Mouse (Mus musculus) heart, embryonic 15.5 days (tissue): ENCODE results near the gene Rrn3. TPM values are rescaled to one million over a fixed set of nuclear protein-coding genes. Genes with fewer than 3 reads are reported as not detected.
"Not testable (repeated sequence)": the region's sequence is repeated elsewhere in the genome, so short reads cannot be mapped to it uniquely, and the experiment has no call there.

Experiments
- ATAC-seq: fragments of 200-750 bp; cut with Nextera tagmentation; replicated peaks from 2 replicates; pipeline ENCODE4 v1.8.0; 2017; ENCODE audit warnings: low read depth, moderate TSS enrichment; ENCODE audit not compliant: insufficient number of reproducible peaks, insufficient read depth, low FRiP score
- H3K27ac ChIP-seq: fragments of 300-500 bp; sonication (generic); 2 replicates; pipeline ENCODE4 v1.5.1; 2015; ENCODE audit warnings: mild to moderate bottlenecking, inconsistent platforms
- H3K27me3 ChIP-seq: fragments of 300-500 bp; sonication (generic); 2 replicates; pipeline ENCODE4 v1.6.1; 2015; ENCODE audit warnings: inconsistent platforms
- H3K36me3 ChIP-seq: fragments of 300-500 bp; sonication (generic); 2 replicates; pipeline ENCODE4 v1.6.1; 2015; ENCODE audit warnings: mild to moderate bottlenecking, inconsistent platforms
- H3K4me1 ChIP-seq: fragments of 300-500 bp; sonication (generic); replicated peaks from 2 replicates; pipeline ENCODE4 v1.6.1; 2015; ENCODE audit warnings: inconsistent platforms
- H3K4me2 ChIP-seq: fragments of 300-500 bp; sonication (generic); 2 replicates; pipeline ENCODE4 v1.6.1; 2015; ENCODE audit warnings: inconsistent platforms, mild to moderate bottlenecking, moderate library complexity
- H3K4me3 ChIP-seq: fragments of 300-500 bp; sonication (generic); 2 replicates; pipeline ENCODE4 v1.5.1; 2015; ENCODE audit warnings: mild to moderate bottlenecking, inconsistent platforms
- H3K9ac ChIP-seq: fragments of 300-500 bp; sonication (generic); 2 replicates; pipeline ENCODE4 v1.6.1; 2015; ENCODE audit warnings: mild to moderate bottlenecking, inconsistent platforms
- H3K9me3 ChIP-seq: fragments of 300-500 bp; sonication (generic); replicated peaks from 2 replicates; pipeline ENCODE4 v1.6.1; 2016; ENCODE audit warnings: inconsistent platforms
- WGBS: fragments of 180-500 bp; shearing (Covaris S2); methylation state at CpG from one replicate; pipeline ENCODE4 v1.1.7; 2015; ENCODE audit warnings: mixed read lengths; 5-methylcytosine and 5-hydroxymethylcytosine counted together
- polyA plus RNA-seq: library from polyadenylated mRNA; unstranded; fragments of >200 nt; fragmentation: Nextera tagmentation; extraction: Ambion mirVana; gene quantifications from 2 replicates; pipeline ENCODE4 v1.2.1, GENCODE M21; 2015

Gene Rrn3
- polyA plus RNA-seq, 1 experiment from 2014 or later: 47.0 TPM

DNA sequence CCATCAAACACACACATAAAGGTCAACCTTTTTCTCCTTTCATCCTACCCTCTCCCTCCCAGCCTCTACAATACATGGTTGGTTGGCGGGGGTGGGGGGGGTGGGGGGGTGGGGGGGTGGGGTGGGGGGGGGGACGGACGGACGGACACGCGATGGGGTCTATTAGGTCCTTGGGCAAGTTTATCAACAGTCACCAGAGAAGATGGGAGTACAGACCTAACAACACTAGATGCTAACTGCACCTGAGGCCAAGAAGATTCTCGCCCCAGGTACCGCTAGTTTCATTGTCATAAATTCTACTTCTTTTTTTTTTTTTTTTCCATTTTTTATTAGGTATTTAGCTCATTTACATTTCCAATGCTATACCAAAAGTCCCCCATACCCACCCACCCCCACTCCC lies 26.5 kb upstream of the Rrn3 start:
- no peak overlapping the region for H3K27ac ChIP-seq
- no peak overlapping the region for H3K9ac ChIP-seq
- no peaks in the 10 kb centered on the region for H3K27me3 ChIP-seq
- WGBS: 66% methylated on average over 8 of the region's 8 CpGs
- no peak for ATAC-seq
- H3K36me3 ChIP-seq: no peaks in the 10 kb centered on the region
- H3K4me1 ChIP-seq: peaks cover 6% of the 10 kb centered on the region
- no peaks in the 10 kb centered on the region for H3K9me3 ChIP-seq
- H3K4me3 ChIP-seq: peak overlapping the region; percentile 83
- peak overlapping the region; percentile 99 for H3K4me2 ChIP-seq

DNA sequence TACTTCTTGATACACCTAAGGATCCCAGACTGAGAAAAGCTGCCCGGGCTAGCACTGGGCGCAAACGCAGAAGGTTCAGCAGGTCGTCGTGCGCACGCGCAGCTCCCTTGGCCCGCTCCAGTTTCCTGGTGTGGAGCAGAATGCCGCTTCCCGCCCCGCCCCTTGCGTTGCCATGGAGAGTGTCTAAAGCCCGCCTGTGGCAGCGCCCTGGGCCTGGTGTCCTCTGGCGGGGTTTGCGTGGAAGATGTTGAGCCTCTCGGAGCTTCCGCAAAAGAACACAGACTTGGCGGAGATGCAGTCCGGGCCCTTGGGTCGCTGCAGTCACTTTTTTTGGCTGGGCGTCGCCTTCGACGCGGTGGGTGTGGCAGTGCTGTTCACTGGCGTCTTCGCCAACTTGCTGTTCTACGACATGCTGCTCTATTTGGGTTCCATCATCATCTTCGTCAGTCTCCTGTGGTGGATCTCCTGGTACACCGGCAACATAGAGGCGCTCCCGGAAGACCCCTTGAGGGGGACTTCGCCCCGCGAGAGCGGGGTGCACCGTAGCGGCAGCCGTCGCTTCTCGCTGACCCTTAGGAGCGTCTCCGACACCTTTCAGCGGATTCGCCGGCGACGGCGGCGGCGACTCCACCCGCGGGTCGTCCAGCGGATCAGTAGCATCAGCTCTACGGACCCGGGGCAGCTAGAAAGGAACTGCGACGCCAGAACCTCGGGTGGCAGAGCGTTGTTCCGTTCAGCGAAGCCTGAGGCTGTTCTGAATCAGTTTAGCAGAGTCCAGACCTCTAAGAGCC lies 25.9 kb upstream of the Rrn3 start:
- Histone ChIP-seq H3K9ac (peak overlapping the region; percentile 67), H3K27ac (no peak overlapping the region), H3K36me3 (no peaks in the 10 kb centered on the region), H3K9me3 (no peaks in the 10 kb centered on the region), H3K4me1 (peaks cover 6% of the 10 kb centered on the region), H3K27me3 (no peaks in the 10 kb centered on the region), H3K4me3 (peak overlapping the region; percentile 83), H3K4me2 (peak overlapping the region; percentile 99)
- ATAC-seq: peak; percentile 95
- WGBS: under 1% methylated on average over 65 of the region's 65 CpGs

DNA sequence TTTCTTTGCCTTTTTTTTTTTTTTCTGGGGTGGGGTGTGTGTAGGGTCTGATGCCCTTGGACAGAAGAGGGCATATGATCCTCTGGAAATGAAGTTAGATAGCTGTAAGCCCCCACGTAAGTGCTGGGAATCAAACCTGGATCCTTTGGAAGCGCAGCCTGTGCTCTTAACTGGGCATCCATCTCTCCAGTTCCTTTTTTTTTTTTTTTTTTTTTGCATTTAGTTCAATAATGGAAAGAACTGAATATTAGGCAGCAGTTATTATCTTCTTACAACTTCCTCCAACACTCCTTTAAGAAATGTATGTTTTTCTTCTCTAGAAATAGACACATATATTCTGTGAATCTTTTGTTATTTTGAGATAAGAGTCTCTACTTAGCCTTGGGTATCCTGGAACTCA lies 22.7 kb upstream of the Rrn3 start:
- Histone ChIP-seq H3K9ac (no peak overlapping the region), H3K4me2 (no peak overlapping the region), H3K9me3 (no peaks in the 10 kb centered on the region), H3K4me3 (no peak overlapping the region), H3K4me1 (peaks cover 6% of the 10 kb centered on the region), H3K36me3 (no peaks in the 10 kb centered on the region), H3K27me3 (no peaks in the 10 kb centered on the region), H3K27ac (no peak overlapping the region)
- WGBS: 96% methylated on average over 2 of the region's 2 CpGs
- no peak for ATAC-seq

DNA sequence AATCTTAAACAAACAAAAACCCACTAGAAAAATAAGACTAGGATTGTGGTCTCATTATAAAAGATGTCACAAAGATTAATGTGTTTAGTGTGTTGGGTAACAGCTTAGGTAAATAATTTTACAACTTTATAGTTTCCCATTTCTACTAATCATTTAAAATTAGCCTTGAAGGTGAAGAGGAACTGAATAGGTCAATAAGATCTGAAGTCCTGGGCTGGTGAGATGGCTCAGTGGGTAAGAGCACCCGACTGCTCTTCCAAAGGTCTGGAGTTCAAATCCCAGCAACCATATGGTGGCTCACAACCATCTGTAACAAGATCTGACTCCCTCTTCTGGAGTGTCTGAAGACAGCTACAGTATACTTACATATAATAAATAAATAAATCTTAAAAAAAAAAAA lies 17.7 kb upstream of the Rrn3 start:
- WGBS: 92% methylated on average over 1 of the region's 1 CpGs
- not testable (repeated sequence) for H3K4me2 ChIP-seq, H3K9ac ChIP-seq, H3K27me3 ChIP-seq, H3K27ac ChIP-seq, H3K9me3 ChIP-seq, H3K4me3 ChIP-seq, H3K36me3 ChIP-seq, ATAC-seq, H3K4me1 ChIP-seq

DNA sequence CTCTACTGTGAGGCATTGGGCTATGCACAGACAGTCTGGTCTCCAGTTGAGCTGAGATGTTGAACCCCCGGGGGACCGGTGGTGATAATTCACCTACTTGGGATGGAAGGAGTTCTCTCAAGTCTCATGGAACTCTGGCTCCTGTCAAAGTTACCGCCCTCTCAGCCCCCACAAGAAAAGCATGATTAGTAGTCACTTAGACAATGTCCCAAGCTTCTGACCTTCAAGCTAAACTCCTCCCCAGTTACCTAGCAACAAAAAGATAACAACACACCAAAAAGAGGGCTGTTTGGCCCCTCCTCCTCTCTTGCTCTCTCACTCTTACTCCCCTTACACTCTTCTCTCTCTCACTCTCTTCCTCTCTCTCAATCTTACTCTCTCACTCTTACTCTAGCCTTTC lies 16.0 kb upstream of the Rrn3 start:
- no peak overlapping the region for H3K27ac ChIP-seq
- no peaks in the 10 kb centered on the region for H3K36me3 ChIP-seq
- no peak overlapping the region for H3K4me3 ChIP-seq
- H3K9me3 ChIP-seq: no peaks in the 10 kb centered on the region
- no peaks in the 10 kb centered on the region for H3K27me3 ChIP-seq
- H3K4me2 ChIP-seq: no peak overlapping the region
- no peak overlapping the region for H3K9ac ChIP-seq
- 56% methylated on average over 3 of the region's 3 CpGs for WGBS
- no peak for ATAC-seq
- no peaks in the 10 kb centered on the region for H3K4me1 ChIP-seq

DNA sequence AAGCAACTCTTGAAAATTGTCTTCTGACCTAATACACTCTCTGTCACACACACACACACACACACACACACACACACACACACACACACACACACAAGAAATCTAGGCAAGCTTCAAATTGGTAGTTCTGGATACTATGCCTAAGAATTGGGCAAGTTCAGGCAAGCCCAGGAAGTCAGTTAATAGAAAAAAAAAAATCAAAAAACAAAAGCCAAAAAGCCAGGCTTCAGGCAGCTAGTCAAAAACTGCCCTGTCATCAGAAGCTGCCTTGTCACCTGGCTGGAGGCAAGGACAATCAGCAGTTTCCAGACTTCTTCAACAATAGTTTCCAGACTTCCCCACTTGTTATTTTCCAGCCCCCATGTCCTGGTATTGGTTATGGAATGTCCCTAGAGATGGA lies 14.1 kb upstream of the Rrn3 start:
- no peak for ATAC-seq
- H3K27ac ChIP-seq: no peak overlapping the region
- H3K4me2 ChIP-seq: no peak overlapping the region
- H3K27me3 ChIP-seq: no peaks in the 10 kb centered on the region
- no peaks in the 10 kb centered on the region for H3K36me3 ChIP-seq
- H3K9me3 ChIP-seq: no peaks in the 10 kb centered on the region
- no peak overlapping the region for H3K9ac ChIP-seq
- H3K4me1 ChIP-seq: no peaks in the 10 kb centered on the region
- H3K4me3 ChIP-seq: no peak overlapping the region

DNA sequence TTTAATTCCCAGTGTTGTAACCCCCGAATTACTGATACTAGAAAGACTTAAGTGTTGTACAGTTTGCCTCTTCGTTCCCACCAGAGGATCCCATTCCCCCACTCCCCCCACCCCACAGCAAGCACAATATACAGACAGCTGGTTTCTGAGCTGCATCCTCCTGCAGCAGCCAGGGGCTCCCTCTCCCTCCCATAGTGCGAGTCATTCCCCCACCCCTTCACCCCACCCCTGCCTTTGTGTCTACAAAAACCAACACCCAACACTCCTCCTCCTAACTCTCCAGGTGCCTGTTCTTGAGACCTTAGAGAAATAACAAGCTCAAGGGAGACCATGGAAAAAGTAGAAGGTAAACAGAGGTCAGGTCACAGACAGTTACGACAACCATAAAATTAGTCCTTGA lies 8.9 kb upstream of the Rrn3 start:
- H3K36me3 ChIP-seq, H3K27me3 ChIP-seq, H3K4me1 ChIP-seq, H3K9me3 ChIP-seq, ATAC-seq, H3K4me3 ChIP-seq, H3K4me2 ChIP-seq, H3K9ac ChIP-seq, H3K27ac ChIP-seq: not testable (repeated sequence)
- 67% methylated on average over 4 of the region's 4 CpGs for WGBS

DNA sequence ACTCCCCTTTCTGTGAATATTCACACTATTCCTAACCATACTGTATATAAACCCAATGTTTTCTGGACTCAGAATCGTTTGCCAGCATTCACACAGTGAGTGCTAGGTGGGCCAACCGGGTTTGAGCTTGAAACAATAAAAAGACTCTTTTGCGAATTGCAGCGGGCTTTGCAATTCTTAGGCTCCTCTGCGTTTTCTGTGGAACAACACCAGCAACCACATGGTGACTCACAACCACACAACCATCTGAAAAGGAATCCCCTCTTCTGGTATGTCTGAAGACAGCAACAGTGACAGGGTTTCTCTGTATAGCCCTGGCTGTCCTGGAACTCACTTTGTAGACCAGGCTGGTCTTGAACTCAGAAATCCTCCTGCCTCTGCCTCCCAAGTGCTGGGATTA lies 8.5 kb upstream of the Rrn3 start:
- not testable (repeated sequence) for H3K27me3 ChIP-seq, H3K27ac ChIP-seq, H3K4me3 ChIP-seq, H3K4me2 ChIP-seq, ATAC-seq, H3K9me3 ChIP-seq, H3K9ac ChIP-seq, H3K4me1 ChIP-seq, H3K36me3 ChIP-seq
- WGBS: 82% methylated on average over 5 of the region's 5 CpGs

DNA sequence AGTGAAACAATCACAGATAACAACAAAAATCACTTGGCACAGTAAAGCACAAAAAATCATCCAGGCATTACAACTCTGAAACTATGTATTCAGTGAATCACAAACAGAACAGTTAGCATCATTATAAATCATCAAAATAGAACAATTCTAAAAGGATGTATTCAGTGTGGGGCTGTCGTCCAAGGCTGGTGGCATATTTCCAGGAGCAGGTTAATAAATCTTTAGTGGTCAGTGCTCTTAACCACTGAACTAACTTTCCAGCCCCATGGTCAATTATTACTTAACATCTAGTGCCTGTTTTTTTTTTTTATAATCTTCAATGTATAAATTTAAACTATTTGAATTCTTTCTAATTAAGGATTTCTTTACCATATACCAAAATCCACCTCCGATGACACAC lies 6.5 kb upstream of the Rrn3 start:
- H3K36me3 ChIP-seq, H3K27ac ChIP-seq, H3K27me3 ChIP-seq, H3K4me1 ChIP-seq, H3K9me3 ChIP-seq, H3K4me3 ChIP-seq, ATAC-seq, H3K4me2 ChIP-seq, H3K9ac ChIP-seq: not testable (repeated sequence)
- WGBS: 77% methylated on average over 2 of the region's 2 CpGs

DNA sequence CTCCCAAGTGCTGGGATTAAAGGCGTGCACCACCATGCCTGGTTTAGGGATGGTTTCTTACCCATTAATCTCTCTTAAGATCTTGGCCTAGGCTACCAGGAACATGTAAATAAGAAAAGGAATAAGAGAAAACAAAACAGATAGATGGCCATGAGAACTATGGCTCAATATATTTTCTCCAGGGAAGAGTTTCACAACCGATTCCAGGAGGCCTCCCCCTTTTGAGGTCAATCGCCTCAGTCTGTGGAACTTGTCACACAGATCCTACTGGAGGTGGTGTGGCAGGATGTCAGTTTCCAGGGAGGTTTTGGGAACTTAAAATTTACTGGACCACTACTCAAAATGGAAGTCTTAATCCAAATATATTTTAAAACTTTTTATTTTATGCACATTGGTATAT lies 5.9 kb upstream of the Rrn3 start:
- not testable (repeated sequence) for H3K9me3 ChIP-seq, ATAC-seq, H3K4me1 ChIP-seq, H3K27me3 ChIP-seq, H3K4me2 ChIP-seq, H3K4me3 ChIP-seq, H3K27ac ChIP-seq, H3K9ac ChIP-seq, H3K36me3 ChIP-seq
- 76% methylated on average over 3 of the region's 3 CpGs for WGBS

DNA sequence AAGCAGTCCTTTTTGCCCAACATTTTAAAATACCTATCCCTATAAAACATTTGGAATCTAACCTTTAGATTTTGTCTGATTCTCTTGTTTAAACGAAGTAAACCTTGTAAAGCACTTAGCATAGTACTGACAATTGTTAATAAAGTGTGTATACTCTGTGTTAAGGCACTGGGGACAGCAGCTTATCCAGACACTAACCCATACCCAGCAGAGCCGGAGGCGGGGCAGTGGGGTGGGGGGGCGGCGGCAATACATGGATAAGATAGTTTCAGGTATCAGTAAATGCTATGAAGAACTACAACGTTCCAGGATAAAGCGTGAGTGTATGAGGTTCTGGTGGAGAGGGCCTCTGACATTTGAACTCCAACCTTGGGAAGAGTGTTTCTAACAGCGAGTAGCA lies 708 bp downstream of the Rrn3 start:
- peaks cover 21% of the 10 kb centered on the region for H3K36me3 ChIP-seq
- H3K4me2 ChIP-seq: peak overlapping the region; percentile 70
- peak overlapping the region; percentile 97 for H3K9ac ChIP-seq
- peak overlapping the region; percentile 96 for H3K4me3 ChIP-seq
- no peak overlapping the region for H3K27ac ChIP-seq
- no peaks in the 10 kb centered on the region for H3K9me3 ChIP-seq
- no peak for ATAC-seq
- 23% methylated on average over 8 of the region's 8 CpGs for whole genome bisulfite sequencing
- H3K27me3 ChIP-seq: no peaks in the 10 kb centered on the region
- peaks cover 13% of the 10 kb centered on the region for H3K4me1 ChIP-seq

DNA sequence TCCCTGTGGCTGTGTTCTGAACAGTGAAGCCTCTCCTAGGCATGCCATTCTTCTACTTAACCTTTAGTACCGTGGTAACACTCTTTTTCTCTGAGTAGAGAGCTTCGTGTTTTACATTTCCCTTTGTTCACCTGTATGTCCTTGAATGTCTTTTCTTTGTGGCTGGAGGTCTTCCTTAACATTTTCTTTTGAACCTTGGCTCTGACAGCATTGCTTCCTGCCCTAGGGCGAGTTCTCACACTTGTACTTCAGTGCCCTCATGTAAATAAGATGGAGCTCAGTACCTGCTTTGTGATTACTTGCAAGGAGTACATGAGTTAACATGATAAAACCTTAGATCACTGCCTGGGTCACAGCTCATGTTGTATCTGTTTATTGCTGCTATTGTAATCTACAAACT lies 5.4 kb downstream of the Rrn3 start:
- no peak for ATAC-seq
- no peak overlapping the region for H3K27ac ChIP-seq
- peaks cover 52% of the 10 kb centered on the region for H3K36me3 ChIP-seq
- no peak overlapping the region for H3K4me2 ChIP-seq
- H3K9ac ChIP-seq: no peak overlapping the region
- H3K27me3 ChIP-seq: no peaks in the 10 kb centered on the region
- H3K4me3 ChIP-seq: no peak overlapping the region
- WGBS: 91% methylated on average over 3 of the region's 3 CpGs
- no peaks in the 10 kb centered on the region for H3K9me3 ChIP-seq
- peaks cover 9% of the 10 kb centered on the region for H3K4me1 ChIP-seq
